Mouse (Mus musculus): Measurements from ENCODE around the gene Vps9d1. TPM values are rescaled to one million over a fixed set of nuclear protein-coding genes. Genes with fewer than 3 reads are reported as not detected.
A peak's percentile ranks its signal among the peaks of the same experiment; 100 is the strongest.

Gene Vps9d1
- total RNA-seq (2014; rRNA removed; ENCODE audit: low replicate concordance) (21.4 and 32.7 TPM in 2 replicates), polyA plus RNA-seq (2015; fragmentation: Nextera tagmentation; extraction: Ambion mirVana) (15.4 and 16.1 TPM in 2 replicates)

GRCm38 (mm10) chr8:123254099-123254885, at the start of gene Vps9d1, which contains the start of gene Zfp276:
Gene Vps9d1 (minus strand): TSS chr8:123254348.
Gene Zfp276 (plus strand): TSS chr8:123254195.
- no peaks in the 10 kb centered on the region for H3K27me3 ChIP-seq (ENCODE audit: control insufficient read depth, insufficient read depth, low read length)
- under 1% methylated on average over 88 of the region's 99 CpGs for WGBS
- ATAC-seq (ENCODE audit: insufficient read depth, low read depth) = peak; percentile 95
- H3K9me3 ChIP-seq (replicated peaks; ENCODE audit: control insufficient read depth, low read length) = no peaks in the 10 kb centered on the region
- peaks cover 17% of the 10 kb centered on the region for H3K4me1 ChIP-seq (ENCODE audit: control insufficient read depth, insufficient read depth)
- peak within 1 kb of the TSS; percentile 79 for H3K9ac ChIP-seq (replicated peaks; ENCODE audit: low read depth, low read length)
- peaks cover 54% of the 10 kb centered on the region for H3K36me3 ChIP-seq (replicated peaks; ENCODE audit: control insufficient read depth, insufficient read depth, low read length)
- DNase-seq (ENCODE audit: low spot score) = peak; percentile 77
- H3K4me2 ChIP-seq (ENCODE audit: low read depth, low read length) = peak within 1 kb of the TSS; percentile 98
- peak within 1 kb of the TSS; percentile 86 for H3K4me3 ChIP-seq (ENCODE audit: low read depth, low read length)
- no peak for TF ChIP-seq EP300 (IDR thresholded peaks at IDR 0.05; ENCODE audit: low read depth)
- no peak for TF ChIP-seq CTCF (IDR thresholded peaks at IDR 0.05; ENCODE audit: low read depth)
- peak within 1 kb of the TSS; percentile 90 for H3K27ac ChIP-seq (ENCODE audit: low read depth)

- no peak for ATAC-seq (ENCODE audit: insufficient read depth, low read depth)
- 89% methylated on average over 11 of the region's 11 CpGs for WGBS
- Histone ChIP-seq H3K4me3 (ENCODE audit: low read depth, low read length) (no peak overlapping the region), H3K9ac (replicated peaks; ENCODE audit: low read depth, low read length) (no peak overlapping the region), H3K4me2 (ENCODE audit: low read depth, low read length) (no peak overlapping the region), H3K27me3 (ENCODE audit: control insufficient read depth, insufficient read depth, low read length) (no peaks in the 10 kb centered on the region), H3K27ac (ENCODE audit: low read depth) (no peak overlapping the region), H3K36me3 (replicated peaks; ENCODE audit: control insufficient read depth, insufficient read depth, low read length) (peaks cover 15% of the 10 kb centered on the region; the same call in 1 of the 2 replicates), H3K4me1 (ENCODE audit: control insufficient read depth, insufficient read depth) (no peaks in the 10 kb centered on the region), H3K9me3 (replicated peaks; ENCODE audit: control insufficient read depth, low read length) (no peaks in the 10 kb centered on the region)
- DNase-seq (ENCODE audit: low spot score) = no peak
- TF ChIP-seq CTCF (IDR thresholded peaks at IDR 0.05; ENCODE audit: low read depth) = no peak
- no peak for TF ChIP-seq EP300 (IDR thresholded peaks at IDR 0.05; ENCODE audit: low read depth)
These were observed 44.2 kb upstream of the Vps9d1 start for GRCm38 (mm10) chr8:123298301-123298700.

GRCm38 (mm10) chr8:123292785-123293184, 38.6 kb upstream of the Vps9d1 start:
- ATAC-seq (ENCODE audit: insufficient read depth, low read depth) = no peak
- H3K4me3 ChIP-seq (ENCODE audit: low read depth, low read length) = no peak overlapping the region
- 86% methylated on average over 2 of the region's 2 CpGs for WGBS
- H3K9me3 ChIP-seq (replicated peaks; ENCODE audit: control insufficient read depth, low read length) = no peaks in the 10 kb centered on the region
- 0 out of 2 replicates have a peak, but pooled peaks cover 5% of the 10 kb centered on the region for H3K36me3 ChIP-seq (replicated peaks; ENCODE audit: control insufficient read depth, insufficient read depth, low read length)
- no peak overlapping the region for H3K27ac ChIP-seq (ENCODE audit: low read depth)
- no peak overlapping the region for H3K9ac ChIP-seq (replicated peaks; ENCODE audit: low read depth, low read length)
- no peak for DNase-seq (ENCODE audit: low spot score)
- H3K4me2 ChIP-seq (ENCODE audit: low read depth, low read length) = no peak overlapping the region
- TF ChIP-seq CTCF (IDR thresholded peaks at IDR 0.05; ENCODE audit: low read depth) (no peak), EP300 (IDR thresholded peaks at IDR 0.05; ENCODE audit: low read depth) (no peak)
- no peaks in the 10 kb centered on the region for H3K27me3 ChIP-seq (ENCODE audit: control insufficient read depth, insufficient read depth, low read length)
- H3K4me1 ChIP-seq (ENCODE audit: control insufficient read depth, insufficient read depth) = no peaks in the 10 kb centered on the region

GRCm38 (mm10) chr8:123292281-123292680, 38.1 kb upstream of the Vps9d1 start:
- 84% methylated on average over 3 of the region's 3 CpGs for WGBS
- Histone ChIP-seq H3K4me1 (ENCODE audit: control insufficient read depth, insufficient read depth) (no peaks in the 10 kb centered on the region), H3K9me3 (replicated peaks; ENCODE audit: control insufficient read depth, low read length) (no peaks in the 10 kb centered on the region), H3K36me3 (replicated peaks; ENCODE audit: control insufficient read depth, insufficient read depth, low read length) (0 out of 2 replicates have a peak, but pooled peaks cover 5% of the 10 kb centered on the region), H3K9ac (replicated peaks; ENCODE audit: low read depth, low read length) (no peak overlapping the region), H3K4me3 (ENCODE audit: low read depth, low read length) (no peak overlapping the region), H3K4me2 (ENCODE audit: low read depth, low read length) (no peak overlapping the region), H3K27me3 (ENCODE audit: control insufficient read depth, insufficient read depth, low read length) (no peaks in the 10 kb centered on the region), H3K27ac (ENCODE audit: low read depth) (no peak overlapping the region)
- DNase-seq (ENCODE audit: low spot score) (no peak), ATAC-seq (ENCODE audit: insufficient read depth, low read depth) (no peak)
- TF ChIP-seq EP300 (IDR thresholded peaks at IDR 0.05; ENCODE audit: low read depth) = no peak

- Histone ChIP-seq H3K36me3 (replicated peaks; ENCODE audit: control insufficient read depth, insufficient read depth, low read length) (0 out of 2 replicates have a peak, but pooled peaks cover 5% of the 10 kb centered on the region), H3K4me1 (ENCODE audit: control insufficient read depth, insufficient read depth) (no peaks in the 10 kb centered on the region), H3K4me2 (ENCODE audit: low read depth, low read length) (no peak overlapping the region), H3K27ac (ENCODE audit: low read depth) (no peak overlapping the region), H3K4me3 (ENCODE audit: low read depth, low read length) (no peak overlapping the region), H3K9me3 (replicated peaks; ENCODE audit: control insufficient read depth, low read length) (no peaks in the 10 kb centered on the region), H3K27me3 (ENCODE audit: control insufficient read depth, insufficient read depth, low read length) (no peaks in the 10 kb centered on the region), H3K9ac (replicated peaks; ENCODE audit: low read depth, low read length) (no peak overlapping the region)
- DNase-seq (ENCODE audit: low spot score) (peak; percentile 64), ATAC-seq (ENCODE audit: insufficient read depth, low read depth) (peak; percentile 90)
- no peak for TF ChIP-seq CTCF (IDR thresholded peaks at IDR 0.05; ENCODE audit: low read depth)
- no peak for TF ChIP-seq EP300 (IDR thresholded peaks at IDR 0.05; ENCODE audit: low read depth)
- 46% methylated on average over 8 of the region's 8 CpGs for WGBS
These were observed 37.6 kb upstream of the Vps9d1 start for GRCm38 (mm10) chr8:123291716-123292115.

Data from heart, postnatal 0 days (tissue).